Mouse (Mus musculus) embryonic fibroblast, embryonic 13.5 days (primary cell): ENCODE measurements around the gene Gngt2. TPM values are rescaled to one million over a fixed set of nuclear protein-coding genes. Genes with fewer than 3 reads are reported as not detected.

Source experiments
- H3K27ac ChIP-seq: 2 replicates; pipeline ENCODE4 v1.5.1; 2012; ENCODE audit warnings: low read length, control low read depth, inconsistent platforms; ENCODE audit not compliant: insufficient read depth
- H3K4me1 ChIP-seq: 2 replicates; pipeline ENCODE4 v1.6.1; 2011; ENCODE audit warnings: low read length; ENCODE audit not compliant: control insufficient read depth, insufficient read depth
- H3K4me3 ChIP-seq: 2 replicates; pipeline ENCODE4 v1.5.1; 2011; ENCODE audit warnings: mild to moderate bottlenecking, control low read depth, low read length; ENCODE audit not compliant: insufficient read depth
- CTCF ChIP-seq: IDR thresholded peaks from 2 replicates; pipeline ENCODE4 v1.5.1; 2011; ENCODE audit warnings: mild to moderate bottlenecking, control low read depth, low read length, moderate library complexity, borderline replicate concordance; ENCODE audit not compliant: insufficient read depth
- POLR2A ChIP-seq: IDR thresholded peaks from 2 replicates; pipeline ENCODE4 v1.6.1; 2011; ENCODE audit warnings: low read depth, mild to moderate bottlenecking, control low read depth, low read length, moderate library complexity
- polyA plus RNA-seq: library from polyadenylated mRNA; stranded (reverse); fragments of >200 nt; gene quantifications from 2 replicates; pipeline ENCODE4 v1.2.4, GENCODE M21; 2011; ENCODE audit warnings: low read depth; ENCODE audit not compliant: missing spikeins, insufficient read length

Gngt2 gene
- polyA plus RNA-seq, 1 experiment = 5.6 TPM

DNA sequence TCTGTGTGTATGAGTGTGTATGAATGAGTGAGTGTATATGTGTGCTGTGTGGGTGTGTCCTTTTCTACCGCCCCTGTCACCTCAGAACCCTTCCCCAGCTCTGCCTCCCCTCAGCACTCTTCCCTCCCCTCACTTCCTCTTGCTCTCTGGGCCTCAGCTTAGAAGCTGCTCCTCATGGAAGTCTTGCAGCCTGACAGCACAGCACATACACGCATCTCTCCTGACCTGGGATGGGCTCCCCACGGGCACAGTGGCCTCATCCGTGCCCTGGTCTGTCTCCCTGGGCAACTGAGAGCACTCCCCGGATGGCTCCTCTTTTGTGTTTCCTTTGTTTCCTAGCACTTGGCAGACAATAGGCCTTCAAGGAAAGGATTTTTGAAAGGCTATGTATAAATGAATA, 27.4 kb upstream of the Gngt2 start:
- Histone ChIP-seq H3K4me1 (no peaks in the 10 kb centered on the region), H3K27ac (no peak overlapping the region), H3K4me3 (no peak overlapping the region)
- no peak for TF ChIP-seq CTCF
- TF ChIP-seq POLR2A = no peak

DNA sequence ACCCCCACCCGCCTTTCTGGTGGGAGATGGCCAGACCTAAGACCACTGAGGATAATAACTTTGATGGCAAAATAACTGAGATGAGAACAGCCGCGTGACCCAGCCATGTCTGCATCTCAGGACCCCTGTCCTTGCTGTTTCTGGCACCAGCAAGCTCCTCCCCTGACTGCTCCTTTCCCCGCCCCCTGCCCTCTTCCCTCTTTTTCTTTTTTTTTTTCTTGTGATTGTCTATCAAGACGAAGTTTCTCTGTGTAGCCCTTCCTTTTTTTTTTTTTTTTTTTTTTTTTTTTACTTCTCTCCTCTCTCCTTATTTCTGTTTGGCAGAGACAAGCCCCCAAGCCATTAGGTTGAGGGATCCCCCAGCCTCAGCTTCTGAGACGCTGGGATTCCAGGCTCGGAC, 26.2 kb upstream of the Gngt2 start:
- Histone ChIP-seq H3K27ac (no peak overlapping the region), H3K4me3 (no peak overlapping the region), H3K4me1 (no peaks in the 10 kb centered on the region)

DNA sequence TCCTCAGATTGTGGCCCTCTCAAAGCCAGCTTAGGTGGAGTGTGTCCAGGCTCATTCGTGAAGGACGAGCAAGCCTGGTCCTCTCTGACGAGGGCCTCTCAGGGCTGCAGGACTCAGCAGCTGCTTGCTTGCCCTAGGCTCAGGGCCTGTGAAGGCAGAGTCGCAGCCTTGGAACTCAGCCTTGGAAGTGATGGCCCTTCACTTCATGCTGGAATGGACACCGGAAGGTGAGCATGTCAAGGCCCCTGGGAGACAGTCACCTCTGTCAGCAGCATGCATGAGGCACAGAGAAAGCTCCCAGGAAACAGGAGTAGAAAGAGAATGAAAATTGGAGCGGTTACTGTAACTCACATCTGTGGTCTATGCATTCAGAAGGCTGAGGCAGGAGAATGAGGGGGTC, 25.3 kb upstream of the Gngt2 start:
- Histone ChIP-seq H3K4me3 (no peak overlapping the region), H3K27ac (no peak overlapping the region), H3K4me1 (no peaks in the 10 kb centered on the region)
- TF ChIP-seq CTCF = no peak
- no peak for TF ChIP-seq POLR2A

More for the DNA sequence above, 26.2 kb upstream of the Gngt2 start:
- TF ChIP-seq CTCF = no peak
- TF ChIP-seq POLR2A = no peak

DNA sequence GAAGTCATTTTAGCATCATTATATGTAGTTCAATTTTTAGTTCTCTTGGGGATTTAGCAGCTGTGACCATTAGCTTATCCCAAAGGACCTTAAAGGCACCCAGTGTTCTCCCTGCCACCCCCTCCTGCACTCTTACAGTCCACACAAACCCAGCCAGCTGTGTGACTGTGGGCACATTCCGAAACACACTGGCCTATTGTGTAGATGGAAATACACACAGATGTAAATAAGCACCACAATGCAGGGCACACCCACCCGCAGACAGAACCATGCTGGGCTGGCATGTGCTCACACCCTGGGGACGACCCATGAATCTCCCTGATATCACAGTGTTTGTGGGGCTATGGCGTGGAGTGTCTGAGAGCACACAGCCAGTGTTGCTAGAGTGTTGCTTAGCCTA, 24.8 kb upstream of the Gngt2 start:
- Histone ChIP-seq H3K4me1 (no peaks in the 10 kb centered on the region), H3K4me3 (no peak overlapping the region), H3K27ac (no peak overlapping the region)
- TF ChIP-seq POLR2A = no peak
- no peak for TF ChIP-seq CTCF

DNA sequence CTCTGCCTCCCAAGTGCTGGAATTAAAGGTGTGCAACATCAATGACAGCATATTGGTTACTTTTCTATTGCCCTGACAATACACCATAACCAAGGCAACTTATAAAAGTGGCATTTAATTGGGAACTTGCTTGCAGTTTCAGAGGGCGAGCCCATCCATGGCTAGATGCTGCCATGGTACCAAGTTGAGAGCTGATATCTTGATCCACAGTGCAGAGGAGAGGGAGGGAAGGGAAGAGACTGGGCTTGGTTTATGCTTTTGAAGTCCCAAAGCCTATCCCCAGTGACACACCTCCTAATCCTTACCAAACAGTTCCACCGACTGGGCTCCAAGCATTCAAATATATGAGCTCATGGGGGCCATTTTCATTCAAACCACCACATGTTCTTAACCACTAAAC, 22.9 kb upstream of the Gngt2 start:
- TF ChIP-seq POLR2A (no peak), CTCF (no peak)
- Histone ChIP-seq H3K4me3 (no peak overlapping the region), H3K4me1 (no peaks in the 10 kb centered on the region), H3K27ac (no peak overlapping the region)

DNA sequence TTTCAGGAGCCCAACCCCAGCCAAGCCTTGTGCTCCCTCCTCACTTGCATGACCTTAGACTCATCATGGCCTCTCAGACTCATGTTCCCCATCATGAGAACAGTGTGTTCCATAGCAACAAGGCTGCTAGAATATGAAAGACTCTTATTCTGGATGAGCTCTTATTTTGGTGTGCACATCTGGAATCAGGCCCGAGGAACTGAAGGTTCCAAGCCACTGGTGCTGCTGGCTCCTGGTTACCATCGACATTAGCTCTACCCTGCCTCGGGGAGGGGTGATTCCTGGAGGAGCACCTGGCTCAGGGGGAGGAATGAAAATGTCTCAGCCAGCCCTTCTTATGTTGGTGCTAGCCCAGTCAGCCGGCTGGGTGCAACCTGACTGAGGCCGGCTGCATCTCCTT, 22.2 kb upstream of the Gngt2 start:
- no peak for TF ChIP-seq POLR2A
- TF ChIP-seq CTCF = no peak
- Histone ChIP-seq H3K4me3 (no peak overlapping the region), H3K4me1 (no peaks in the 10 kb centered on the region), H3K27ac (no peak overlapping the region)

DNA sequence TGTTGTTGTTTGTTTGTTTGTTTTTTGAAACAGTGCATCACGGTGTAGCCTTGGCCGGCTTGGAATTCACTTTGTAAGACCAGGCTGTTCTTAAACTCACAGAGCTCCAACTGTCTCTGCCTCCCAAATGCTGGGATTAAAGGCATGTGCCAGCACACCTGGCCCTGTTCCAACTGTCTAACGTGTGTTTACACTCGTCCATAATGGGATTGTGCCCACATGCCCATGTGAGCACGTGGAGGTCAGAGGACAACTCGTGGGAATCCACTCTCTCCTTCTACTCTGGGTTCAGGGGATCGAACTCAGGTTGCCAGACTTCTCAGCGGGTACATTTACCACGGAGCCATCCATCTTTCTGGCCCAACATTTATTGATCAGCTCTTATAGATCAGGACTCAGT, 21.6 kb upstream of the Gngt2 start:
- Histone ChIP-seq H3K4me1 (no peaks in the 10 kb centered on the region), H3K27ac (no peak overlapping the region), H3K4me3 (no peak overlapping the region)
- TF ChIP-seq POLR2A (no peak), CTCF (no peak)

DNA sequence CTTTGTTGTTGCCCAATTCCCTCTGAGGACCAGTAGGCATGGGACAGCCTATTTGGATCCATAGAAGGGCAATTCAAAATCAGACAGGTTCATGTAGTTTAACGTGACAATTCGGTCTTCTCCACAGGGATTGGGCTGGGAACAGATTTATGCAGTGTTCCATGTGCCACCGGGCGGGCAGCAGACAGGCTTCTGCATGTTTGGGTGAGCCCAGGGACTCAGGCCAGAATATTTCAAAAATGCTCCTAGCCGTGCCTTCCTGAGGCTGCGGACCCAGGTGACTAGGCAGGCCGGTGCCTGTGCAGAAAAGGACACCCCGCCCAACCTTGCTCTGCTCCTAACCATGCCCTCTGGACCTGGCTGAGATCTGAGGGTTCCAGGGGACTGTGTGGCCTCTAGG, 17.9 kb upstream of the Gngt2 start:
- no peak overlapping the region for H3K4me3 ChIP-seq
- TF ChIP-seq POLR2A = no peak
- no peak for TF ChIP-seq CTCF
- no peaks in the 10 kb centered on the region for H3K4me1 ChIP-seq

DNA sequence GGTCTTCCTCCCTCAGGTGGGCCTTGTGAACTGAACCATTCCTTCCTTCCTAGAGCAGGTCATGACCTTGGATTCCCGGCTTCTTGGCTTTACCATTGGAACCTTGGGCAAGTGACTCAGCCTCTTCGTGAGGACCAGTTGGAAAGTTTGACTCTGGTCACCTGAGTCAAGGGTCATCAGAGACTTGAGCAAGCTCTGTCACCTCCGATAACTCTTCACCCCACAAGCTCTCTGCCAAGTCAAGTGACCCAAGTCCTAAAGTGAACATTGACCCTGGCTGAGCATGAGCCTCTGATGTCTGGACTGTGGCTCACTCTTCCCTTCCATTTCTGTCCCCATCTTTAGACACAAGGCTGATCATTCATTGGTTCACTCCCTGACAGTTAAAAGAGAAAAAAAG, 15.5 kb upstream of the Gngt2 start:
- Histone ChIP-seq H3K4me3 (no peak overlapping the region), H3K4me1 (no peaks in the 10 kb centered on the region), H3K27ac (no peak overlapping the region)
- TF ChIP-seq POLR2A (no peak), CTCF (no peak)

More for the DNA sequence above, 17.9 kb upstream of the Gngt2 start:
- H3K27ac ChIP-seq = no peak overlapping the region

DNA sequence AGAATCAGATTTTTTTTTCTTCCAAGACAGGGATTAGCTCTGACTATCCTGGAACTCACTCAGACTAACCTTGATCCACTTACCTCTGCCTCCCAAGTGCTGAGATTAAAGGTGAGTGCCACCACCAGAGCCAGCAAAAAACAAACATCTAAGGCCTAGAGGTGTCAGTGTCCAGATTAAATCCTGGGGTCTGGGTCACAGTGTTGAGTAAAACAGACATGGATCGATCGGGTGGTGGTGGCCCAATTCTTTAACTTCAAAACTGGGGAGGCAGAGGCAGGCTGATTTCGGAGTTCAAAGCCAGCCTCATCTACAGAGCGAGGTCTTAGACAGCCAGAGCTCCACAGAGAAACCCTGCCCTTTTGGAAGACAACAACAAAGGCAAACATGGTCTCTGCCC, 14.6 kb upstream of the Gngt2 start:
- no peaks in the 10 kb centered on the region for H3K4me1 ChIP-seq
- no peak overlapping the region for H3K27ac ChIP-seq
- H3K4me3 ChIP-seq = no peak overlapping the region
- TF ChIP-seq POLR2A (no peak), CTCF (no peak)

DNA sequence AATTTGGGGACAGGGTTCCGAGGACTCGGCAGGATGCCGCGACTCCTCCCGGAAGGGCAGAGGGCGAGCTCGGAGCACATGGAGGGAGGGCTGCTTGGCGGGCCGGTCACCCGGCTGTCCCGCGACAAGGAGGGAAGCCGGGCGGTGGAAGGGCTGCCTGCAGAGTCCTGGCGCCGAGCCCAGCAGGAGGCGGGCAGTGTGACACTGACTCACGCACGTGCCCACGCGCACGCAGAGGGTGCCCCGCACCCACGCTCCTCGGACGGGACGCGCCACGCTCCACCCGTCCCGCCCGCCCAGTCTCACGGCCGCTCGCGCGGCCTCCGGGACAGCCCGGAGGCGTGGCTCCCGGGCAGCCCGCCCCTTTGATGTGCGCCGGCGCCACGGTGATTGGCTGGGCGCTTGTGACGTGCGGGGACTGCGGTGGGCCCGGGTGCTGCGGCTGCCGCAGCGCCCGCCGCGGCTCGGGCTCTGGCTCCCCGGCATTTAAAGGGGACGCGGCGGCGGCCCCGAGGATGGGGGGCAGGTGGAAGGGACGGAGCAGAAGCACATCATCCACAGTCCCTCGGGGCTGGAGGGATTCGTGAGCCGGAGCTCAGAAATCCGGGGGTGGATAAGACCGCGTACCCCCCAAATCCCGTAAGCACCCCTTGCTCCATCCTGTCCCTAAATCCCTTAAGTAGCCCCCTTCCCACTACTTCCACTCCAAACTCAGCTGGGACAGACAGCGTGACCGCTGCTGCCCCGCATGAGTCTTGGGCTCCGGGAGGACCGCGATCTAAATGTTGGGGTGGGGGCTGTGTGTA, 12.7 kb upstream of the Gngt2 start, which contains the start of gene Phospho1:
Phospho1 (plus strand) TSS at position 429 of the 806 bp plus-strand sequence.
- H3K4me3 ChIP-seq = peak within 1 kb of the TSS; percentile 58
- TF ChIP-seq CTCF = no peak
- peak; percentile 75 for TF ChIP-seq POLR2A
- H3K27ac ChIP-seq = no peak within 1 kb of the TSS
- H3K4me1 ChIP-seq = no peaks in the 10 kb centered on the region
